Mouse (Mus musculus) ES-Bruce4 (cell line): Measurements from ENCODE around the gene Fitm1.

Experiments
- CTCF ChIP-seq: IDR thresholded peaks from one replicate; pipeline ENCODE4 v1.8.1; 2011; ENCODE audit warnings: low read depth, low read length
- EP300 ChIP-seq: IDR thresholded peaks from 2 replicates; pipeline ENCODE4 v1.6.1; 2011; ENCODE audit warnings: low read depth, low read length; ENCODE audit not compliant: insufficient read depth
- POLR2A ChIP-seq: IDR thresholded peaks from one replicate; pipeline ENCODE4 v1.8.1; 2011; ENCODE audit warnings: low read length; ENCODE audit not compliant: insufficient read depth

GRCm38 (mm10) chr14:55555788-55556187 is 19.6 kb upstream of the Fitm1 start:
- TF ChIP-seq POLR2A (no peak), CTCF (no peak), EP300 (no peak)
